ENCODE assay signal across 11 mouse cellular contexts in the genomic region with DNA sequence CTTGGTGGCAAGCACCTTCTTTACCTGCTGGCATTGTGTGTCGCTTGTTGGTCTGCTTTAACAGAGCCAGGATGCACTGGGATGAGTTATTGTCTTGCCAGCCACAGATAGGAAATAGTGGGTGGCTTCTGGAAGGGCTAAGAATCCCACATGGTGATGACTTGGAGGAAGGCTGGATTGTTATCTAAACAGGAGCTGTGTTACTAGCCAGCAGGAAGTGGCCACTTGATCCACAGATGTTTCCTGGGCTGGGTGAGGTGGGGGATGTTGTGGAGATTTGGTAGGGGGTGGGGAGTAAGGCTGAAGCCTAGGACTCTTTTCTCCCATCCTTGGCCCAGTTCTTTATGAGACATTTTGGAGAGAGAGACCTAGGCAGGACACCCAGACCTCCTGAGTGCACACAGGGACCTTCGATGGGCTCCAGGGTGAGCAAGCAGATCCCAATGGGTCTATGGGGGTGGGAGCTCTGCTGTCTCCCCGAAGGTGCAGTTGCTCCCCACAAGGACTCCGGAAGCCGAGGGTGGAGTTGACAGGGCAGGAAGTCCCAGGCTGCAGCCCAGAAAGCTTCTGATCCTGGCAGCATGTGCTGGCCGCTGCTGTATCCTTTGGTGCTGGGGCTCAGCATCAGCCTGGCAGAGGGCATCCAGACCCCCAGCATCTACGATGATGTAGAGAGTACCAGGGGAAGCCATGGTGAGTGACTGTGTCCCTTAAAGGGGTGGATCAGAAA. TPM values are rescaled to one million over a fixed set of nuclear protein-coding genes. Genes with fewer than 3 reads are reported as not detected.
DNase-seq lines count a peak whose midpoint lies in the region; ATAC-seq lines count a peak whose summit lies in the region.
"Had no signal": no experiment of that assay in that cellular context is flagged by ENCODE, and none has a peak within 500 bp of the region (broad histone marks: within the 10 kb centered on the region; RNA-seq: fewer than 3 reads in every experiment).

A gene (plus strand): TSS at position 559 of the 730 bp plus-strand sequence.

- ATAC-seq in limb, embryonic 11.5 days (ENCODE audit: insufficient number of reproducible peaks, low FRiP score, low TSS enrichment, low read depth), result no peak
- ATAC-seq in midbrain, embryonic 11.5 days (ENCODE audit: low FRiP score), result no peak
- no peak for ATAC-seq in neural tube, embryonic 15.5 days (ENCODE audit: low FRiP score)

- no peaks in the 10 kb centered on the region for H3K4me1 ChIP-seq in limb, embryonic 11.5 days (ENCODE audit: control insufficient read depth, insufficient read depth, low read length)
- H3K4me1 ChIP-seq in midbrain, embryonic 11.5 days (ENCODE audit: control insufficient read depth, insufficient read depth, low read length), result no peaks in the 10 kb centered on the region
- H3K4me1 ChIP-seq in neural tube, embryonic 15.5 days, result no peaks in the 10 kb centered on the region
- H3K4me1 ChIP-seq: hindbrain, embryonic 15.5 days; neural tube, embryonic 13.5 days had no signal

- H3K36me3 ChIP-seq in limb, embryonic 11.5 days (ENCODE audit: control insufficient read depth, insufficient read depth, low read length), result peaks cover 10% of the 10 kb centered on the region
- H3K36me3 ChIP-seq in midbrain, embryonic 11.5 days (ENCODE audit: control insufficient read depth, insufficient read depth, low read length), result peaks cover 14% of the 10 kb centered on the region
- H3K36me3 ChIP-seq in neural tube, embryonic 15.5 days, result peaks cover 31% of the 10 kb centered on the region

- no peaks in the 10 kb centered on the region for H3K9me3 ChIP-seq in limb, embryonic 11.5 days (ENCODE audit: control insufficient read depth, low read length)
- no peaks in the 10 kb centered on the region for H3K9me3 ChIP-seq in midbrain, embryonic 11.5 days (ENCODE audit: control insufficient read depth, low read length)
- no peaks in the 10 kb centered on the region for H3K9me3 ChIP-seq in neural tube, embryonic 15.5 days (replicated peaks)
- H3K9me3 ChIP-seq: hindbrain, embryonic 15.5 days; neural tube, embryonic 13.5 days had no signal

- no peak within 1 kb of the TSS for H3K4me2 ChIP-seq in limb, embryonic 11.5 days (ENCODE audit: low read depth, severe bottlenecking)
- H3K4me2 ChIP-seq in midbrain, embryonic 11.5 days, result no peak within 1 kb of the TSS
- H3K4me2 ChIP-seq in neural tube, embryonic 15.5 days, result no peak within 1 kb of the TSS
- H3K4me2 ChIP-seq: hindbrain, embryonic 15.5 days; neural tube, embryonic 13.5 days had no signal

- no peaks in the 10 kb centered on the region for H3K27me3 ChIP-seq in limb, embryonic 11.5 days (ENCODE audit: control insufficient read depth, insufficient read depth, low read length)
- no peaks in the 10 kb centered on the region for H3K27me3 ChIP-seq in midbrain, embryonic 11.5 days (ENCODE audit: control insufficient read depth, insufficient read depth, low read length)
- H3K27me3 ChIP-seq in neural tube, embryonic 15.5 days (replicated peaks), result no peaks in the 10 kb centered on the region
- H3K27me3 ChIP-seq: CH12.LX; hindbrain, embryonic 15.5 days; neural tube, embryonic 13.5 days had no signal

- no peak within 1 kb of the TSS for H3K27ac ChIP-seq in limb, embryonic 11.5 days (replicated peaks; ENCODE audit: low read depth, low read length)
- no peak within 1 kb of the TSS for H3K27ac ChIP-seq in midbrain, embryonic 11.5 days (ENCODE audit: low read depth, low read length)
- H3K27ac ChIP-seq in neural tube, embryonic 15.5 days (replicated peaks), result no peak within 1 kb of the TSS
- H3K27ac ChIP-seq: hindbrain, embryonic 15.5 days; neural tube, embryonic 13.5 days had no signal

- no peak within 1 kb of the TSS for H3K9ac ChIP-seq in limb, embryonic 11.5 days (ENCODE audit: low read length)
- no peak within 1 kb of the TSS for H3K9ac ChIP-seq in midbrain, embryonic 11.5 days (ENCODE audit: low read length)
- no peak within 1 kb of the TSS for H3K9ac ChIP-seq in neural tube, embryonic 15.5 days (replicated peaks)
- H3K9ac ChIP-seq: hindbrain, embryonic 15.5 days; neural tube, embryonic 13.5 days had no signal

- 82% methylated on average over 7 of the region's 7 CpGs for WGBS in limb, embryonic 11.5 days
- 84% methylated on average over 7 of the region's 7 CpGs for WGBS in midbrain, embryonic 11.5 days
- WGBS in neural tube, embryonic 15.5 days, result 86% methylated on average over 7 of the region's 7 CpGs

- DNase-seq in embryo, embryonic 11 days, result peak; percentile 5
- no peak for DNase-seq in embryo, embryonic 9.5 days (ENCODE audit: extremely low spot score)
- peak; percentile 38 for DNase-seq in testis, postnatal 10 days (ENCODE audit: low spot score)
- DNase-seq in testis, postnatal 14 days (ENCODE audit: low spot score), result no peak
- DNase-seq in limb, embryonic 11.5 days (ENCODE audit: low spot score), result peak; percentile 19
- peak; percentile 69 for DNase-seq in thymus, postnatal 4 days
- no peak for DNase-seq in midbrain, embryonic 11.5 days (ENCODE audit: low spot score, missing footprints)

- no peak within 1 kb of the TSS for H3K4me3 ChIP-seq in limb, embryonic 11.5 days (ENCODE audit: low read depth, low read length)
- H3K4me3 ChIP-seq in midbrain, embryonic 11.5 days (ENCODE audit: low read depth, low read length), result no peak within 1 kb of the TSS
- H3K4me3 ChIP-seq in neural tube, embryonic 15.5 days (replicated peaks), result no peak within 1 kb of the TSS
- H3K4me3 ChIP-seq: hindbrain, embryonic 15.5 days; neural tube, embryonic 13.5 days had no signal

RNA-seq across cellular contexts. Expression of the gene that starts here (rescaled TPM):
- polyA plus RNA-seq in limb, embryonic 11.5 days (2014; fragmentation: Nextera tagmentation; extraction: Ambion mirVana), result 1.1 and 1.7 TPM in 2 replicates
- 1.1 and 1.4 TPM in 2 replicates for polyA plus RNA-seq in midbrain, embryonic 11.5 days (2014; fragmentation: Nextera tagmentation; extraction: Ambion mirVana)
- 0.26 and 0.93 TPM in 2 replicates for polyA plus RNA-seq in neural tube, embryonic 15.5 days (2015; fragmentation: Nextera tagmentation; extraction: Ambion mirVana)

Comparison
In these comparisons a context has a peak if more than half of its experiments do, and no peak if none do; other contexts are left out.
1. DNase-seq: peak in embryo, embryonic 11 days (single experiment), testis, postnatal 10 days (single experiment), limb, embryonic 11.5 days (single experiment) and thymus, postnatal 4 days (single experiment); none in embryo, embryonic 9.5 days (single experiment), testis, postnatal 14 days (single experiment) and midbrain, embryonic 11.5 days (single experiment).